10 mouse cellular contexts compared by ENCODE assay signal in the genomic region with DNA sequence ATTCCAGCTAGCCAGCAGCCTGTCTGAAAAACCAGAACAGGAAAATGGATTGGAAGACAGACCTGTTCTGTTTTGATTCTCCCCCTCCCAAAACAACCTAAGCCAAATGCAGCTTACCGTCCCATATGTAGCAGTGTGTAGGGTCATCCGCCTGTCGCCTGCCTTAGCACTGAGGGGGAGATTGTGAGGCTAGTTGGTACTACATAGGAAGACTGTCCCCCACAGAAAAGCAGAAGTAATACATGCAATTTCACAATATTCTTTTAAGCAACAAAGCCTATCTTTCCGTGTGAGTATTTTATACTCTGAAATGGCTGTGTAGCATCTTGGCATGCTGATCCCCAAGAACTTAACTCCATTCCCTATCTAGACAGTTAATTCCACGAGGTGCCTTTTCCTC. TPM values are rescaled to one million over a fixed set of nuclear protein-coding genes. Genes with fewer than 3 reads are reported as not detected.
DNase-seq lines count a peak whose midpoint lies in the region; ATAC-seq and TF ChIP-seq lines count a peak whose summit lies in the region.
"Had no signal": no experiment of that assay in that cellular context is flagged by ENCODE, and none has a peak within 500 bp of the region (broad histone marks: within the 10 kb centered on the region; RNA-seq: fewer than 3 reads in every experiment).

No protein-coding gene starts in this region.

- peak overlapping the region; percentile 63; the same call in 1 of the 2 replicates for H3K27ac ChIP-seq in heart, postnatal 0 days (ENCODE audit: low read depth)

- TF ChIP-seq CTCF in heart, postnatal 0 days (IDR thresholded peaks at IDR 0.05; ENCODE audit: low read depth) = no peak

- no peak for ATAC-seq in heart, postnatal 0 days (ENCODE audit: insufficient read depth, low read depth)
- peak; percentile 62 to 76; a peak in 3 of 4 replicates for ATAC-seq in hematopoietic stem cell, adult 5-6 weeks (replicated peaks in 1 of 2; ENCODE audit: insufficient read depth in 1 of 2, low FRiP score in 2 of 2, low TSS enrichment in 1 of 2, low read depth in 1 of 2, poor library complexity in 2 of 2, severe bottlenecking in 2 of 2)
- ATAC-seq in erythroblast, adult 5-6 weeks (replicated peaks; ENCODE audit: low FRiP score, poor library complexity, severe bottlenecking) = no peak

- H3K27me3 ChIP-seq in heart, postnatal 0 days (ENCODE audit: control insufficient read depth, insufficient read depth, low read length) = no peaks in the 10 kb centered on the region
- H3K27me3 ChIP-seq in splenic B cell, adult 2 months (ENCODE audit: control insufficient read depth, insufficient read depth, low read length, poor library complexity, severe bottlenecking) = no peaks in the 10 kb centered on the region

- H3K4me2 ChIP-seq in heart, postnatal 0 days (ENCODE audit: low read depth, low read length) = no peak overlapping the region

- 53% methylated on average over 5 of the region's 5 CpGs for WGBS in heart, postnatal 0 days

- intact Hi-C loops in heart, postnatal 14 days (cut with DNase I) = no loop called here

- no peak overlapping the region for H3K4me3 ChIP-seq in heart, postnatal 0 days (ENCODE audit: low read depth, low read length)

- no peak overlapping the region for H3K9ac ChIP-seq in heart, postnatal 0 days (replicated peaks; ENCODE audit: low read depth, low read length)

- peaks cover 23% of the 10 kb centered on the region for H3K36me3 ChIP-seq in heart, postnatal 0 days (replicated peaks; ENCODE audit: control insufficient read depth, insufficient read depth, low read length)
- peaks cover 8% of the 10 kb centered on the region for H3K36me3 ChIP-seq in splenic B cell, adult 2 months (ENCODE audit: control insufficient read depth, insufficient read depth, low read length, poor library complexity, severe bottlenecking)

- DNase-seq in heart, postnatal 0 days (ENCODE audit: low spot score) = no peak
- DNase-seq in heart, postnatal 14 days = no peak
- DNase-seq in spleen, postnatal 36 days (ENCODE audit: low spot score in 2 of 2) = peak; percentile 60 to 66
- DNase-seq in spleen, adult 18-20 months = no peak
- DNase-seq in splenic B cell, adult 2 months (ENCODE audit: low read depth, low spot score) = peak; percentile 69
- DNase-seq: adrenal gland, postnatal 10 days; cerebellum, adult 8-10 months; lung, postnatal 4 days had no signal

- peaks cover 46% of the 10 kb centered on the region for H3K4me1 ChIP-seq in heart, postnatal 0 days (ENCODE audit: control insufficient read depth, insufficient read depth)

- H3K9me3 ChIP-seq in heart, postnatal 0 days (replicated peaks; ENCODE audit: control insufficient read depth, low read length) = no peaks in the 10 kb centered on the region

- TF ChIP-seq EP300 in heart, postnatal 0 days (IDR thresholded peaks at IDR 0.05; ENCODE audit: low read depth) = no peak

RNA-seq across cellular contexts. Expression of gene Pkig, which starts 44.7 kb away (rescaled TPM):
- 363 and 431 TPM in 2 replicates for total RNA-seq in heart, postnatal 0 days (2014; rRNA removed; ENCODE audit: low replicate concordance)
- polyA plus RNA-seq in heart, postnatal 0 days (2015; fragmentation: Nextera tagmentation; extraction: Ambion mirVana) = 495 and 511 TPM in 2 replicates
- 100 to 1,000 TPM; 183 to 188 TPM for total RNA-seq in heart, postnatal 14 days (2021)
- 30.6 and 32.9 TPM in 2 replicates for total RNA-seq in hematopoietic stem cell, adult 5-6 weeks (2017)
- 15.0 and 25.0 TPM in 2 replicates for total RNA-seq in erythroblast, adult 5-6 weeks (2015; ENCODE audit: low replicate concordance)
- total RNA-seq in erythroblast, adult 5-6 weeks (2017; ENCODE audit: low replicate concordance) = 23.4 and 25.2 TPM in 2 replicates

RNA-seq across cellular contexts. Expression of gene Ada, which starts 47.1 kb away (rescaled TPM):
- 2.4 and 4.1 TPM in 2 replicates for total RNA-seq in heart, postnatal 0 days (2014; rRNA removed; ENCODE audit: low replicate concordance)
- polyA plus RNA-seq in heart, postnatal 0 days (2015; fragmentation: Nextera tagmentation; extraction: Ambion mirVana) = 1.9 and 2.2 TPM in 2 replicates
- 1 to 10 TPM; 1.2 to 3.2 TPM for total RNA-seq in heart, postnatal 14 days (2021)
- 28.3 and 33.0 TPM in 2 replicates for total RNA-seq in hematopoietic stem cell, adult 5-6 weeks (2017)
- 2.9 and 5.2 TPM in 2 replicates for total RNA-seq in erythroblast, adult 5-6 weeks (2015; ENCODE audit: low replicate concordance)
- total RNA-seq in erythroblast, adult 5-6 weeks (2017; ENCODE audit: low replicate concordance) = 4.4 and 4.5 TPM in 2 replicates

RNA-seq across cellular contexts. Expression of gene Serinc3, which starts 58.0 kb away (rescaled TPM):
- total RNA-seq in heart, postnatal 0 days (2014; rRNA removed; ENCODE audit: low replicate concordance) = 181 and 193 TPM in 2 replicates
- polyA plus RNA-seq in heart, postnatal 0 days (2015; fragmentation: Nextera tagmentation; extraction: Ambion mirVana) = 61.3 and 62.4 TPM in 2 replicates
- 100 to 1,000 TPM; 360 to 363 TPM for total RNA-seq in heart, postnatal 14 days (2021)
- 779 and 830 TPM in 2 replicates for total RNA-seq in hematopoietic stem cell, adult 5-6 weeks (2017)
- 1,365 and 1,400 TPM in 2 replicates for total RNA-seq in erythroblast, adult 5-6 weeks (2015; ENCODE audit: low replicate concordance)
- total RNA-seq in erythroblast, adult 5-6 weeks (2017; ENCODE audit: low replicate concordance) = 1,814 and 2,055 TPM in 2 replicates

Comparison
In these comparisons a context has a peak if more than half of its experiments do, and no peak if none do; other contexts are left out.
1. DNase-seq: peak in spleen, postnatal 36 days (2 of 2) and splenic B cell, adult 2 months (single experiment); none in heart, postnatal 0 days (single experiment), heart, postnatal 14 days (0 of 2) and spleen, adult 18-20 months (0 of 2).
2. ATAC-seq: peak in hematopoietic stem cell, adult 5-6 weeks (2 of 2); none in heart, postnatal 0 days (single experiment) and erythroblast, adult 5-6 weeks (single experiment).